In the genomic region with DNA sequence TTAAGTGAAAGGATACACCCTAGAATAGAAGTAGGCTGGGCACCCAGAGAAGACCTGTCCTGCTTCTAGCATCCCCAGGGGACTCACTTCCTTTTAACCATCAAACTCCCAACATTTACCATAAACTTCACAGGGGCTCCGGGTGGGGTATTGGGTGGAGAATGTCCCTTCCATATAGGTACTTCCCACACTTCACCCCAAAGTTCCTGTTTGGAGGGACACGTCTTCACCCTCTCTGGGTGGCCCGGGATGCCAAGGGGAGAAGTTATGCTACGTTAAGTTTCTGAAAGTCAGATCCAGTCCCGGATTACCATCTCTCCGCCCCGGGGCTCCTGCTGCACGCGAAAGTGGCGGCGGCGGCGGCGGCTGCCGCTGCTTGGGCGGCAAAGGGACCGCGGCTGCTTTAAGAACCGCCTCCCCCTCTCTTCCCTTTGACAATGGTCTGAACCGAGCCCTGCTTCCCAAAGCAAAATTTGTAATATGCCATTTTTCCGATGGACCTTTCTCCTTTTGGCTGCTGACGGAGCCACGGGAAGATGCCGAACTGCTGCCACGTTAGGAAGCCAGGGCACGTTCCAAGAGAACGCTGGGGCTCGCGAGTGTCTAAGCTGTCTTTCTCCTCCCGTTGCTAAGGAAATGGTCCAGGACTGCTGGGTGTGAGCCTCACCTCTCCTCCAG, we compare ENCODE assay signal across 8 mouse cellular contexts. TPM values are rescaled to one million over a fixed set of nuclear protein-coding genes. Genes with fewer than 3 reads are reported as not detected.
A peak's percentile ranks its signal among the peaks of the same experiment; 100 is the strongest.
DNase-seq lines count a peak whose midpoint lies in the region; ATAC-seq and TF ChIP-seq lines count a peak whose summit lies in the region.

A gene (plus strand): TSS at position 485 of the 678 bp plus-strand sequence.

- peak within 1 kb of the TSS; percentile 53 for H3K4me3 ChIP-seq in embryonic facial prominence, embryonic 13.5 days
- peak within 1 kb of the TSS; percentile 66 for H3K4me3 ChIP-seq in heart, embryonic 16.5 days (ENCODE audit: low read length)
- H3K4me3 ChIP-seq in liver, adult 2 months (ENCODE audit: insufficient read depth, low read depth, low read length), result peak within 1 kb of the TSS; percentile 65
- H3K4me3 ChIP-seq in neural tube, embryonic 14.5 days (ENCODE audit: low read depth, low read length), result peak within 1 kb of the TSS; percentile 65

- peak; percentile 63 for ATAC-seq in embryonic facial prominence, embryonic 13.5 days (ENCODE audit: insufficient number of reproducible peaks, insufficient read depth, low FRiP score, low TSS enrichment, low read depth)
- ATAC-seq in heart, embryonic 16.5 days (replicated peaks; ENCODE audit: extremely low read depth, insufficient read depth, low FRiP score), result no peak; the same call in 1 of the 2 replicates
- peak; percentile 90 for ATAC-seq in neural tube, embryonic 14.5 days (ENCODE audit: low read depth)

- WGBS in embryonic facial prominence, embryonic 13.5 days, result under 1% methylated on average over 30 of the region's 30 CpGs
- WGBS in heart, embryonic 16.5 days, result 1% methylated on average over 30 of the region's 30 CpGs
- WGBS in liver, adult 2 months, result 2% methylated on average over 30 of the region's 30 CpGs
- WGBS in neural tube, embryonic 14.5 days, result under 1% methylated on average over 30 of the region's 30 CpGs

- peaks cover 12% of the 10 kb centered on the region; the same call in 1 of the 2 replicates for H3K4me1 ChIP-seq in embryonic facial prominence, embryonic 13.5 days
- peaks cover 10% of the 10 kb centered on the region for H3K4me1 ChIP-seq in heart, embryonic 16.5 days (ENCODE audit: control insufficient read depth, insufficient read depth, low read length)
- H3K4me1 ChIP-seq in liver, adult 2 months (ENCODE audit: control insufficient read depth, insufficient read depth, low read length), result no peaks in the 10 kb centered on the region
- H3K4me1 ChIP-seq in neural tube, embryonic 14.5 days (ENCODE audit: control insufficient read depth, insufficient read depth, low read length), result 0 out of 2 replicates have a peak, but pooled peaks cover 7% of the 10 kb centered on the region

- no peaks in the 10 kb centered on the region for H3K9me3 ChIP-seq in embryonic facial prominence, embryonic 13.5 days
- no peaks in the 10 kb centered on the region for H3K9me3 ChIP-seq in heart, embryonic 16.5 days (replicated peaks; ENCODE audit: control insufficient read depth, low read length)
- H3K9me3 ChIP-seq in neural tube, embryonic 14.5 days (ENCODE audit: control insufficient read depth, low read length), result no peaks in the 10 kb centered on the region

- no peaks in the 10 kb centered on the region for H3K79me2 ChIP-seq in liver, adult 2 months (ENCODE audit: control insufficient read depth, insufficient read depth, low read length)

- intact Hi-C loops in heart, postnatal 25 days (cut with DNase I), result no loop called here

- no peak within 1 kb of the TSS for H3K27ac ChIP-seq in embryonic facial prominence, embryonic 13.5 days
- H3K27ac ChIP-seq in heart, embryonic 16.5 days (ENCODE audit: low read length), result no peak within 1 kb of the TSS
- no peak within 1 kb of the TSS for H3K27ac ChIP-seq in liver, adult 2 months (replicated peaks; ENCODE audit: insufficient read depth, low read depth, low read length)
- peak within 1 kb of the TSS; percentile 88 for H3K27ac ChIP-seq in neural tube, embryonic 14.5 days (ENCODE audit: low read depth, low read length)

- H3K36me3 ChIP-seq in embryonic facial prominence, embryonic 13.5 days, result no peaks in the 10 kb centered on the region
- no peaks in the 10 kb centered on the region for H3K36me3 ChIP-seq in heart, embryonic 16.5 days (ENCODE audit: control insufficient read depth, insufficient read depth)
- no peaks in the 10 kb centered on the region for H3K36me3 ChIP-seq in liver, adult 2 months (ENCODE audit: control insufficient read depth, insufficient read depth, low read length)
- no peaks in the 10 kb centered on the region for H3K36me3 ChIP-seq in neural tube, embryonic 14.5 days (ENCODE audit: control insufficient read depth, insufficient read depth, low read length)

- peaks cover 32% of the 10 kb centered on the region for H3K27me3 ChIP-seq in embryonic facial prominence, embryonic 13.5 days
- peaks cover 23% of the 10 kb centered on the region for H3K27me3 ChIP-seq in heart, embryonic 16.5 days (ENCODE audit: control insufficient read depth, insufficient read depth, low read length)
- 0 out of 2 replicates have a peak, but pooled peaks cover 4% of the 10 kb centered on the region for H3K27me3 ChIP-seq in liver, adult 2 months (ENCODE audit: control insufficient read depth, insufficient read depth, low read length)
- H3K27me3 ChIP-seq in neural tube, embryonic 14.5 days (ENCODE audit: control insufficient read depth, insufficient read depth, low read length), result no peaks in the 10 kb centered on the region

- no peak for TF ChIP-seq CTCF in liver, adult 2 months (IDR thresholded peaks at IDR 0.05; ENCODE audit: low read depth, low read length)

- peak; percentile 91 for DNase-seq in heart, adult 11 months
- DNase-seq in heart, postnatal 25 days (ENCODE audit: low spot score), result no peak
- peak; percentile 7 to 39 for DNase-seq in kidney, postnatal 25 days
- DNase-seq in liver, adult 2 months (ENCODE audit: extremely low read depth, low read depth, low spot score), result no peak
- no peak for DNase-seq in ovary, adult 18-20 months (ENCODE audit: low spot score)

- peak within 1 kb of the TSS; percentile 65 for H3K9ac ChIP-seq in embryonic facial prominence, embryonic 13.5 days
- peak within 1 kb of the TSS; percentile 52 for H3K9ac ChIP-seq in heart, embryonic 16.5 days (ENCODE audit: low read length)
- H3K9ac ChIP-seq in liver, adult 2 months (ENCODE audit: low read depth, low read length), result peak within 1 kb of the TSS; percentile 24; the same call in 1 of the 2 replicates
- peak within 1 kb of the TSS; percentile 74 for H3K9ac ChIP-seq in neural tube, embryonic 14.5 days (replicated peaks; ENCODE audit: low read depth, low read length)

- H3K4me2 ChIP-seq in embryonic facial prominence, embryonic 13.5 days, result peak within 1 kb of the TSS; percentile 84
- peak within 1 kb of the TSS; percentile 93 for H3K4me2 ChIP-seq in heart, embryonic 16.5 days (ENCODE audit: low read depth, low read length)
- peak within 1 kb of the TSS; percentile 75 for H3K4me2 ChIP-seq in neural tube, embryonic 14.5 days (ENCODE audit: low read depth, low read length)

- TF ChIP-seq POLR2A in liver, adult 2 months (IDR thresholded peaks at IDR 0.05; ENCODE audit: extremely low read depth, insufficient read depth, low read length), result no peak

RNA-seq across cellular contexts. Expression of the gene that starts here (rescaled TPM):
- total RNA-seq in heart, postnatal 25 days (2021), result under 1 TPM; 0.21 to 0.34 TPM
- 1.4 and 1.9 TPM in 2 replicates for polyA plus RNA-seq in embryonic facial prominence, embryonic 13.5 days (2015; fragmentation: Nextera tagmentation; extraction: Ambion mirVana)
- polyA plus RNA-seq in heart, embryonic 16.5 days (2015; fragmentation: Nextera tagmentation; extraction: Ambion mirVana), result 0.14 and 0.33 TPM in 2 replicates
- 0.54 and 0.74 TPM in 2 replicates for total RNA-seq in liver, adult 2 months (2014; rRNA removed)
- 0.02 and 0.04 TPM in 2 replicates for polyA plus RNA-seq in liver, adult 2 months (2012; rRNA removed)
- 42.2 and 47.1 TPM in 2 replicates for polyA plus RNA-seq in neural tube, embryonic 14.5 days (2014; fragmentation: Nextera tagmentation; extraction: Ambion mirVana)

Comparison
In these comparisons a context has a peak if more than half of its experiments do, and no peak if none do; other contexts are left out.
1. RNA of the gene that starts here (polyA plus RNA-seq): 42.2 to 47.1 TPM in neural tube, embryonic 14.5 days; 1.4 to 1.9 TPM in embryonic facial prominence, embryonic 13.5 days, 0.14 to 0.33 TPM in heart, embryonic 16.5 days and 0.02 to 0.04 TPM in liver, adult 2 months; every median in the first group is over 10 times any median in the second.
2. DNase-seq: peak in heart, adult 11 months (single experiment) and kidney, postnatal 25 days (2 of 2); none in heart, postnatal 25 days (single experiment), liver, adult 2 months (single experiment) and ovary, adult 18-20 months (single experiment).
3. H3K9ac ChIP-seq: peak in every context shown above with its lines; median percentile 74 in neural tube, embryonic 14.5 days; 65 in embryonic facial prominence, embryonic 13.5 days; 52 in heart, embryonic 16.5 days; 24 in liver, adult 2 months.
4. Peak in every context shown above with its lines, with median percentiles within 50 percentile points of each other: H3K4me2 ChIP-seq and H3K4me3 ChIP-seq.